Mouse (Mus musculus): ENCODE data around the gene Gcm2. TPM values are rescaled to one million over a fixed set of nuclear protein-coding genes. Genes with fewer than 3 reads are reported as not detected.

Gcm2 gene
- polyA plus RNA-seq, 1 experiment from 2014 or later: not detected

GRCm38 (mm10) chr13:41078690-41079420, 32.0 kb downstream of the Gcm2 start:
- no peak overlapping the region for H3K27ac ChIP-seq (replicated peaks)
- peak; percentile 74 for ATAC-seq (ENCODE audit: low FRiP score)
- H3K9ac ChIP-seq (replicated peaks): peak overlapping the region; percentile 47; the same call in 1 of the 2 replicates

DNA sequence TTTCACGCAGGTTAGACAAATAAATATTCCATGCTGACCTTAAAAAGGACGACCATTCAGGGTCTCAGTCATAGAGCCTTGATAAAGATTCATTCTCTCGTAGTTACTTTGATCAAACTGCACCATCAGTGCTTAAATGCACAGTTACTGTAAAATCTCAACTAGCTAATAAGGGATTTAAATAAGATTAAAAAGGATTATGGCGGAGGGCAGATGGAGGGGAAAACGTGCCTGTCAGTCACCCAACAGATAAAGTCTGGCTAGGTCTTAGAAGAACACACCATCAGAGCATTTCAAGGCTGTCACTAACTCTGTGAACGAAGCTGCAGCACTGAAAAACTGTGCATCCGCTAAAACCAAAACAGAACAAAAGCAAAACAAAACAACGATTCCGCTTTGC, 32.9 kb downstream of the Gcm2 start:
- H3K9ac ChIP-seq (replicated peaks): no peak overlapping the region
- H3K27ac ChIP-seq (replicated peaks): no peak overlapping the region
- no peak for ATAC-seq (ENCODE audit: low FRiP score)
- WGBS: 77% methylated on average over 9 of the region's 9 CpGs
- no peak overlapping the region for H3K4me2 ChIP-seq
- H3K4me3 ChIP-seq (replicated peaks): no peak overlapping the region
- no peaks in the 10 kb centered on the region for H3K36me3 ChIP-seq
- H3K9me3 ChIP-seq (replicated peaks): no peaks in the 10 kb centered on the region
- peaks cover 10% of the 10 kb centered on the region for H3K4me1 ChIP-seq
- peaks cover 23% of the 10 kb centered on the region for H3K27me3 ChIP-seq (replicated peaks)

More at GRCm38 (mm10) chr13:41078690-41079420, 32.0 kb downstream of the Gcm2 start:
- WGBS: 6% methylated on average over 23 of the region's 24 CpGs
- Histone ChIP-seq H3K27me3 (replicated peaks) (peaks cover 23% of the 10 kb centered on the region), H3K4me3 (replicated peaks) (peak overlapping the region; percentile 58), H3K9me3 (replicated peaks) (no peaks in the 10 kb centered on the region), H3K4me1 (peaks cover 10% of the 10 kb centered on the region), H3K4me2 (peak overlapping the region; percentile 92), H3K36me3 (no peaks in the 10 kb centered on the region)

DNA sequence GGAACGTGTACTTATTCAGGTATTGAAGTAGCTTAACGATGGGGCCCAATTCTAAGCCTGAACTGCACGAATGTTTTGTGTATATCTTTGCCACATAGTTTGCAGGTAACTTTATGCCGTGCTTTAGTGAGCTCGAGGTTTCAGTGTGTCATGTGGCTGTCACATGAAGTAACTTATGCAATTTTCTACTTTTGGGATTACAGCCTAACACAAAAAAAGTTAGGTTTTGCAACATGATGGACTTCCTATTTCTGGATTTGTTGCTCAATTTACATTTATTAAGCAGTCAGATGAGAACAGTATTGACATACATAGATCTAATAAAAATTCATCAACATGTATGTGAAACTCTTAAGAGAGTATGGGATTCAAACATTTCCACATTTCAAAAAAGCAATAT, 37.0 kb downstream of the Gcm2 start:
- ATAC-seq (ENCODE audit: low FRiP score): no peak
- Histone ChIP-seq H3K4me1 (peaks cover 2% of the 10 kb centered on the region), H3K4me2 (no peak overlapping the region), H3K9ac (replicated peaks) (no peak overlapping the region), H3K9me3 (replicated peaks) (no peaks in the 10 kb centered on the region), H3K36me3 (no peaks in the 10 kb centered on the region), H3K27ac (replicated peaks) (no peak overlapping the region), H3K27me3 (replicated peaks) (peaks cover 6% of the 10 kb centered on the region; the same call in 1 of the 2 replicates), H3K4me3 (replicated peaks) (no peak overlapping the region)
- WGBS: 88% methylated on average over 5 of the region's 5 CpGs

GRCm38 (mm10) chr13:41071617-41072016, 39.2 kb downstream of the Gcm2 start:
- 93% methylated on average over 11 of the region's 11 CpGs for WGBS
- Histone ChIP-seq H3K27me3 (replicated peaks) (no peaks in the 10 kb centered on the region), H3K36me3 (no peaks in the 10 kb centered on the region), H3K4me2 (no peak overlapping the region), H3K4me1 (no peaks in the 10 kb centered on the region), H3K9me3 (replicated peaks) (no peaks in the 10 kb centered on the region), H3K27ac (replicated peaks) (no peak overlapping the region), H3K4me3 (replicated peaks) (no peak overlapping the region), H3K9ac (replicated peaks) (no peak overlapping the region)
- ATAC-seq (ENCODE audit: low FRiP score): no peak

DNA sequence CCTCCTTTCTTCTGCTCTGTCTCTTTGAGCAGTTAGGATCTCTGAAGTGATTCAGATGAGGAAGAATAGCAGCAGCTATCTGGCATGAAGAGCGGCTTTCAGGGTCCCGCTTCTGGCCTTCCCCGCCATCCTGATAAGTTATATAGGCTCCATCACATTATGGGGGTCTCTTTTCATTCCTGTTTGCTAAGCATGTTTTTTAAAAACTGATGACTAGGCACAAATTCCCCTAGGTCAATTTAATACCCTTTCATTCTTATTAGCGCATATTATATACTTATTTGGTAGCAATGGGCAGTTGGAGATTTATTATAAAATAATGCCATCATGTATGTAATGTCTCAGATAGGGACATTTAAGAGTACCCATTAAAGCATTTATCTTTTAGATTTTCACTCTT, 43.2 kb downstream of the Gcm2 start:
- Histone ChIP-seq H3K9ac (replicated peaks) (no peak overlapping the region), H3K4me2 (no peak overlapping the region), H3K4me3 (replicated peaks) (no peak overlapping the region), H3K36me3 (no peaks in the 10 kb centered on the region), H3K9me3 (replicated peaks) (no peaks in the 10 kb centered on the region), H3K27ac (replicated peaks) (no peak overlapping the region), H3K27me3 (replicated peaks) (no peaks in the 10 kb centered on the region), H3K4me1 (no peaks in the 10 kb centered on the region)
- 97% methylated on average over 4 of the region's 4 CpGs for WGBS
- no peak for ATAC-seq (ENCODE audit: low FRiP score)

GRCm38 (mm10) chr13:41051965-41052364, 58.9 kb downstream of the Gcm2 start:
- no peaks in the 10 kb centered on the region for H3K4me1 ChIP-seq
- no peak overlapping the region for H3K4me3 ChIP-seq (replicated peaks)
- no peaks in the 10 kb centered on the region for H3K36me3 ChIP-seq
- WGBS: 66% methylated on average over 5 of the region's 5 CpGs
- H3K27me3 ChIP-seq (replicated peaks): no peaks in the 10 kb centered on the region
- no peaks in the 10 kb centered on the region for H3K9me3 ChIP-seq (replicated peaks)
- no peak overlapping the region for H3K27ac ChIP-seq (replicated peaks)
- no peak overlapping the region for H3K9ac ChIP-seq (replicated peaks)
- no peak overlapping the region for H3K4me2 ChIP-seq
- ATAC-seq (ENCODE audit: low FRiP score): no peak

Other genes with a start within 250 kb of the Gcm2 start
- gene Pak1ip1, start 110.0 kb downstream of the Gcm2 start, polyA plus RNA-seq (2015; fragmentation: Nextera tagmentation; extraction: Ambion mirVana): 50.3 and 60.1 TPM in 2 replicates
- 142 and 155 TPM in 2 replicates for gene Tmem14c, start 94.7 kb downstream of the Gcm2 start, polyA plus RNA-seq (2015; fragmentation: Nextera tagmentation; extraction: Ambion mirVana)
- 0.70 and 1.4 TPM in 2 replicates for gene Mak, start 31.3 kb downstream of the Gcm2 start, polyA plus RNA-seq (2015; fragmentation: Nextera tagmentation; extraction: Ambion mirVana)
- not detected in 2 replicates for gene Sycp2l, start 3.3 kb upstream of the Gcm2 start, polyA plus RNA-seq (2015; fragmentation: Nextera tagmentation; extraction: Ambion mirVana)
- 30.7 and 35.2 TPM in 2 replicates for gene Elovl2, start 109.4 kb upstream of the Gcm2 start, polyA plus RNA-seq (2015; fragmentation: Nextera tagmentation; extraction: Ambion mirVana)
- 28.2 and 31.2 TPM in 2 replicates for gene Smim13, start 138.8 kb upstream of the Gcm2 start, polyA plus RNA-seq (2015; fragmentation: Nextera tagmentation; extraction: Ambion mirVana)
- not detected in 2 replicates for gene Gm17364, start 162.9 kb upstream of the Gcm2 start, polyA plus RNA-seq (2015; fragmentation: Nextera tagmentation; extraction: Ambion mirVana)